Mouse (Mus musculus) frontal cortex, adult (tissue): ENCODE data around the gene Rab37.
A peak's percentile ranks its signal among the peaks of the same experiment; 100 is the strongest.

Experiments
- ATAC-seq: cut with Nextera tagmentation; 2 replicates; pipeline ENCODE4 v1.9.2; 2017; ENCODE audit warnings: mild to moderate bottlenecking, moderate library complexity, mixed read lengths; ENCODE audit not compliant: low TSS enrichment

Rab37 gene

DNA sequence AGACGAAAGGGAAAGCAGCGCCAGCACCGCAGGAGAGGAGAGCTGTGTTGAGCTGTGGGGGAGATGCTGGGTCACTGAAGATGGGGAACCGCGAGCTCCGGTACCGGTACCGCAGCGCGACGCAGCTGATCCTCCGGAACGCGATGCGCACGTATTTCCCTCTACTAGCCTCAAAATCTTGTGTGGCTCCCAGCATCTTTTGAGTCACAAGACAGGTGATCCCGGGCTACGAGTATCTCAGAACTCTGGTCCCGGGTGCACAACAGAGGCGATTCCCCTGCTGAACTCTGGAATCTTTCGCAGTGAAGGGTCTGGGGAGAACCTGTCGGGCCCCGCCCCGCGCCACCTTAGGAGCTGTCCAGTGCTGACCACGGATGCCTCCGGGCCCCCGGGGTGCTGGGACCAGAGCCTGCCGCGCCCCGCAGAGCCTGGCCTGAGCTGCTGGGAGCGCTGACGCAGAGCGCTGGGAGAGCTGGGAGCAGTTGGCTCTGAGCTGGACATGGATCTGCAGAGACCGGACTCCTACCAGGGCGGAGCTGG is at the start of gene Rab37:
Gene Rab37 (plus strand): TSS at position 70 of the 540 bp plus-strand sequence.
- ATAC-seq = peak; percentile 92

DNA sequence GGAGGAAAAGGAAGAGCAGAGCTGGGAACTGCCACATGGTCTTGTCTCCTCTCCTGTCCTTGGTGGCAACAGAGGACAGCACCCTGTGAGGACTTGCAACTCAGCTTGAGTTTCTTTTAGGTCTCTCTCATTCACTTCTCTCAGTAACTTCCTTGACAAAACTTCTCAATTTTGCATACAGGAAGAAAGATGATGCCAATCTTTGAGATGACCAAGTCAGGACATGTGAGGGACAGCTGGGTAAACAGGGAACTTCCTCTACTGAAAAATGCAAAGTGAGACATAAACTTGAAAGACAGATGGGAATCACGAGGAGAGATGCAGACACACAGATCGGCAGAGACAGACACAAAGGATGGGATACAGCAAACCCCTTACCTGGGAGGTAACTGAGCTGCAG is 43.0 kb upstream of the Rab37 start, which contains the start of gene Cd300ld3:
Gene Cd300ld3 (minus strand): TSS at position 151 of the 400 bp plus-strand sequence.
- ATAC-seq = no peak

DNA sequence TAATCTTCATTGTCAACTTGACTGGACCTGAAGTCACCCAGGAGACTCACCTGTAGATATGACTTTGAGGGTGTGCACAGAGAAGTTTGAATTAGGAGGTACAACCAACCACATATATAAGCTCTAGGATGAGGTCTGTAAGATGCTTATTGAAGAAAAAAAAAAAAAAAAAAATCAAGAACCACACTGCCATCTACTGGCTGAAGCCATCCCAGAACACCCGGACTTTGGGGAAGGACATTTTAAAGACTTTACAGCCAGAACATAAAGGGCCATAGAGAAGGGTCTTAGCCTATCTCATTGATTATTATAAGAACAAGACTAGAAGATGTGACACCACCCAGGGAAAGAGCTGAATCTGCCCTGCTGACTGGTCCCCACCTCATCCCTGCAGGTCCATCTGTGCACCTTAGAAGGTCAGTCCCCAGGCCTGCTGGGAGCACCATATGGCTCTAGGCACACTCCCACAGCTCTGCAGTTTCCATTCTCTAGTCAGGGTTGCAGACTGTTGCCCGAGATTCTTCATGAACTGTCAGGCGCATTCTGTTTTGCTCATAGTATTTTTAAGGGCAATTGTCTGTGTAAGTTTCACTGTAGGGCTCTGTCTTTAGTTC is 41.8 kb upstream of the Rab37 start:
- ATAC-seq = peak; percentile 47; the same call in 1 of the 2 replicates

DNA sequence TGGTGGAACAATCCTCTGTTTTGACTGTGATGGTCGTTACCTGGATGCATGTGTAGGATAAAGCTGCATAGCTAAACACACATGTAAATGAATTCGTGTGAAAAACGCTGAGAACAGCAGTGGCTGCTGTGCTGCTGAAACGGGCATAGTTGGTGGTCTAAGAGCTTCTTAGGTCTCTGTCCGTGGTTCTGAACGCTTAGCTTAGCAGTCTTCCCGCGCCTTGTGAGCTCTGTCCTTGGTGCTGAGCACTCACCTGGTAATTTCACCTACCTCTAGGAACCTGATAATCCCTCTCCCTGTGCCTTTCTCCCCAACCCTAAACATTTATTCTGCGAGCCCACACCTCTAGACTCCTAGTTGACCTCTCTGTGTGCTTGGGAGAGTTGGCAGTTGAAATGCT is 39.0 kb upstream of the Rab37 start:
- no peak for ATAC-seq

DNA sequence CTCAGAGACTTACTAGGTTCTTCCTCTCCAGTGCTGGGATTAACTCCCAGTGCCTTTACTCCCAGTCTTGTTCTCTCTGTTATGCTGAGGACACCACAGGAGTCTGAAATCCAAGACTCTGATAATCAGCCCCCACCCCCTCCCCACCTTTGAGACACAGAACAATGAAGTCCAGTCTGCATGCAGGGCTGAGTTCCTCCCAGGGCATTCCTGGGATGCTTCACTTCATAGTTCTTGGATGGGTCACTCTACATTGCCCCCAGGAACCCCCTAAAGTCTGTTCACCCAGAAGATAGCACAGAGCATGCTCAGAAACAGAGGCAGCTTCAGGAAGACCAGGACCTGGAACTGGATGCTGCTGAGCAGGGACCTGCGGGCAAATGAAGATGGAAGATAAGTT is 38.2 kb upstream of the Rab37 start:
- no peak for ATAC-seq

DNA sequence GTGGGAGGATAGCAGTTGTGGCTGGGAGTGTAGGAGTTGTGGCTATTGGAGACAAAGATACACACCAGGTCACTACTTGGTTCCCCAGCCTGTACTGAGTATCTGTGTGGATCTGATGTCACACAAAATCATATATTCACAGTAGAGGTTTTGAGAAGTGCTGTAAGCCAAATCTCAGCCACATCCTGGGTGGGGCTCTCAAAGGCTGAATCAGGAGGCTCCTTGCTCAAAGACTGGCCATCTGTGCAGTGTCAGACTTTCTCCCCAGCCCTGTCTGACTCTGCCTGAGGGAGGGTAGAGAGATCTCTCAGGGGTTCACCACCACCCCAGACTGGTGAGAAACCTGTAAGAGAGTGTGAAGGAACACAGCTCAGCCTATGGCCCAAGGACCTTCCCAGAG is 36.7 kb upstream of the Rab37 start:
- ATAC-seq = no peak

DNA sequence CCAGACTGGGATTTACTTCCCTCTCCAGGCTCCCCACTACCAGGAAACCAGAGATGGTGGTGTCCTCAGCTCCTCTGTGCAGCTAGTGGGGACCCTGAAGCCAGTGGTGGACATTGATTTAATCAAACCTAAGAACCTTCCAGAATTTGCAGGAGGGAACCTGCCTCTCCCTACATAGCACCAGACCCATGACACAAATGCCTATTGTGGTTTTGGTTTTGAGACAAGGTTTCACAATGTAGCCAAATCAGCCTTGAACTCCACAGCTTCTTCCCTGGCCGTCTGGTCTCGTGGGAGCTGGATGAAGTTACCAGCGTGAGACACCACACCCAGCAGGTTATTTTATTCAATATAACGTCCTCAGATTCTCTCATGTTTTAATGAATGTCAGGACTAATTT is 32.5 kb upstream of the Rab37 start:
- ATAC-seq = no peak

DNA sequence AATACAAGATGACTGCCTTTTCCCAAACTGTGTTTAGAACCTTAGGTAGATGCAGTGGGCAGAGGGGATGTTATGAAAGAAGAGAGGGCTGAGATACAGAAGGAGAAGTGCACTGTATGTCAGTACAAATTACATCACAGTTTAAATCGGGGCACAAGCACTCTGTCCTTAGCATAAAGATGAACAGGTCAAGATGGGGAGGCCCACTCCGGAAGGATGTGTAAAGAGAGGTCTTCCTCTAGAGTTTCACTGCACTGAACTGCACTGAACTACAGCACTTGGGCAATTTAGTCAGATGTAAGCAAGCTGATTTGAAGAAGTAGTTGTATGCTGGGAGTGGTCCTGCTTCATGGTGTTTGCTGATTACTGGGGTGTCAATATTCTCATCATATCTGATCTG is 31.4 kb upstream of the Rab37 start:
- ATAC-seq = no peak

DNA sequence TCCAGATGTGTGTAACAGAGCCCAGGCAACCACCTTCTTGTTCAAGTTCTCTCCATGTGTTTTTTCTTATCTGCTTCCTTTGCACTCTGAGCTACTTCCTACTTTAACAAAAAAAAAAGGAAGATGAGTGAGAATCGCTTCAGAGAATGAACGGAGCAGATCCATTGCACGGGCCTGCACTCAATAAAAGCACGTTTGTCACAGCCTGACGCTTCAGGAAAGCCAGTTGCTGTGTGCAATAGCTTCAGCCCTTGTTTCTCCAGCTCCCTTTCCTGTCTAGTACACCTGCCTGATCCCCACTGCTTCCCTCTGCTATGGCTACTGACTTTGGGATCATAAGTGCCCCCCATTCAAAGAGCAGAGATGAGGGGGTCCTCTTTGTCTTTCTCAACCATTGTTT is 29.2 kb upstream of the Rab37 start, which contains the start of gene Cd300e:
Gene Cd300e (minus strand): TSS at position 101 of the 400 bp plus-strand sequence.
- no peak for ATAC-seq

DNA sequence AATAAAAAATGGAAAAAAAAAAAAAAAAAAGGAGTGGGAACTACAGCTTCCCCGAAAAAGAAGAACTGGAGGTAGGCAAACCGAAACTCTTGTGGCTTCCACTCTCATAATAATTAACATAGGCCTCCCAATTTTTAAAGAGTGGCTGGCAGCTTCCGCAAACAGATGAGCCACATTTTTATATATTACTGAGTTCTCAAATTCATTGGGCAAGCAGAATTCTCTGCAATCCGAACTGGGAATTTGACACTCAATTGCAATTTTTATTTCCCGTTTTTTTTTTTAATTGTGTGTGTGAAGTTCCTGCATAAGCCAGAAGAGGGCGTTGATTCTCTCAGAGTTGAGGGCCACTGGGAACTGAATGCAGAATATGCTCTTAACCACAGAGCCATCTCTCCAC is 24.5 kb upstream of the Rab37 start:
- no peak for ATAC-seq

DNA sequence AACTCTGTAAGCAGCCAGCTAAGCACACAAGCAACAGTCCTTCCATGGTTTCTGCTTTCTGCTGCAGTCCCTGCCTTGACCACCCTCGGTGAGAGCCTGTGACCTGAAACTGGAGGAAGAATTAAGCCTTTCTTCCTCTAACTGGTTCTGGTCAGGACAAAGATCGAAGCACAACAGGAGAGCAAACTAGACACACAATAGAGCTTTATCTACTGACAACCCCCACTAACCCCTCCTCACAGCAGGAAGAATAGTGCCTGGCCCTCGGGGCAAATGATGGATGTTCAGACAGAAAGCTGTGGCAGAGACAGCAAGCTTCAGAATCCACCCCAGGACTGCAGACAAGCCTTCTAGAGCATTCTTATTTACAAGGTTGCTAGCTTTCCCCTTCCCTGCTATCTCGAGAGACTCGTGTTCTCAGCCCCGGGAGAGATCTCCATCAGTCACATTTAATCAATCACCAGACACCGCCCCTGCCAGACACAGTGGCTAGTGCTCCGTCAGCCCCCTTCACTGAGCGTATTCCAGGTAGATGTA is 20.1 kb upstream of the Rab37 start:
- no peak for ATAC-seq

DNA sequence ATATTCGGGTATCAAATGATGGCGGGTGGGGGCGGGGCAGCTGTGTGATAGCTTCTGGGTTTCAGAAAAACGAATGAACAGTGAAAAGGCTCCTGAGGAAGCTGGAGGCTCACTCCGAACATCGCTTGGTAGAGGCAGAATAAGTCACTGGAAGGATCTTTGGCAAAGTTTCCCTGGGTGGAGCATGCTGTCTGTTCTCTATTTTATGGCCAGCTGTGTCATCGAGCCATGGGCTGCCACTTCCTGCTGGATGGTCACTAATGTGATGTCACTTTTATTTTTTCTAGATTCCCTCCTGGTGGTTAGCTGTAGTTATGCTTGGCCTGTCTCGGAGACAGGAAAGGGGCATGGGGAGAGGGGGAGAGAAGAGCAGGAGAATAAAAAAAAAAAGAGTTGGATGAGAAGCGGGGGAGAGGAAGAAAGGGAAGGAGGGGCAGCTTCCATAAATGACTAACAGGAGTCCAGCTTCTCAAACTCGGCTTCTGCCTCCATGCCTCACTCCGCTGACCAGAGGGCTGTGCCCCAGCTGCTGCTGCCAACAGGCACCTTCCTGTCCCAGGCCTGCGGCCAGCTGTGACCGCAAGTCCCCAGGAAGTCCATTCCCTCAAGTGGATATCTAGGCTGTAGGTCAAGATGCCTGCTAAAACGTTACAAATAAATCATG is 19.5 kb upstream of the Rab37 start:
- ATAC-seq = 0 out of 2 replicates have a peak, but pooled peaks have one; percentile 26

DNA sequence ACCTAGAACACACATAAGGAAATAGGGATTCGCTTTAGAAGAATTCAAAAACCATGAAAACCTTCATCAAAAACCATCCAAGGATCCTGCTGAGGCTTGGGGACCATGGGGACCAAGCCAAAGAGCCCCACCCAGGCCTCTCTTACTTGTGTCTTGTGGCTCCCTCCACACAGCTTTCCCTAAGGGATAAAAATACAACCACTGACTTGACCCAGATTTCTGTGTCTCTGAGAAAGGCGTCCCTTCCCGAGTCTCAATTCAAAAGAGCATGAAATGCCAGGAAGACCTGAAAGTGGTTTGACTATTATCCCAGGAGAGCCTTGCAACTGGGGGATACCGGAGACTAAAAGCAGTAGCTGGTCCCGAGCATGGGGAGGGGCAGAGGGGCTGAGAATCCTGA is 18.2 kb upstream of the Rab37 start:
- peak; percentile 88 for ATAC-seq

DNA sequence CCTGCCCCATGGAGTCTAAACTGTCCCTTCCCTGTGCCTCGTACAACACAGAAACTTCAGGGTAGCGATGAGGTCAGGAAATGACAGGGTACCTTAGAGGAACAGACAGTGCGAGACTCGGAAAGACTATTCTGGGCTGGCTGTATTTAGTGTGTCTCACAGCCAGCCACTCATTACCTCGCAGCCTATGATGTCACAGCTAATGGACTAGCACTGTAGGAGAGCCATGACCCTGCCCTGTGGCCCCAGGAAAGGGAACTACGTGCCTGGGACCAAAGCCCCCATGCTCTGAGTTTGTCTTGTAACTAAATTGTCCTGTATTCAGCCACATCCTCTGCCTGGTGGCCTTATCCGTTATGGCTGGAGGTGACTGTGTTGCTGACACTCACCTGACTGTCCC is 15.8 kb upstream of the Rab37 start:
- ATAC-seq = no peak

DNA sequence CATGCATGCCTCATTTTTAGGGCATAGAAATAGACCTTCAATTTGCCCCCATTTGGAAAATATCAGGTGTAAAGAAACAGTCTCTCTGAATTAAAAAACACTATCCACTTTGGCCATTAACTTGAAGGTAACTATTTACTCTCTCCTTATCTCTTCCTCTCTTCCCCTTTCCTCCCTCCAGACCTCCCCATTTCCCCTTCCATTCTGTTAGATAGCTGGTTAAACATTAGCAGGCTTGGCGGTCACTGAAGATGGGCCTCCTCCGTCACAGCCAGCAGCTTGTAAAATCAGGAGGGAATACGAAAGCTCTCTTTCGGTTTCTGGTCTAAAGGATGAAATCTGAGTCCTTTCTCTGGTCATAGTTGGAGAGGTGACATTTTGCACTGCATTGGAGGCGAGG is 15.4 kb upstream of the Rab37 start:
- ATAC-seq = no peak

DNA sequence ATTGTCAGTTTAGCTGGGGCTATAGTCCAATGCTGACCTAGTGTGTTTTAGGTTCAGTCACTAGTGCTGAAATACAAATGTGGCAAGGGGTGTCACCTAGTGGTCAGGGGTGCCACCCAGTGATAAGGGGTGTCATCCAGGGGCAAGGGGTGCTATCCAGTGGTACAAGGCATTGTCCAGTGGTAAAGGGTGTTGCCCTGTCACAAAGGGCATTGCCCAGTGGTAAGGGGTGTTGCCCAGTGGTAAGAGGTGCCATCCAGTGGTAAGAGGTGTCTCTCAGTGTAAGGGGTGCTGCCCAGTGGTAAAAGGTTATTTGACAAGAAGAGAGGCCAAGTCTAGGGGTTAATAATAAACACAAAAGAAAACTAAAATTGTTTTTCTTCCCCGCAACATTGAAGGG is 13.8 kb upstream of the Rab37 start:
- ATAC-seq = no peak

DNA sequence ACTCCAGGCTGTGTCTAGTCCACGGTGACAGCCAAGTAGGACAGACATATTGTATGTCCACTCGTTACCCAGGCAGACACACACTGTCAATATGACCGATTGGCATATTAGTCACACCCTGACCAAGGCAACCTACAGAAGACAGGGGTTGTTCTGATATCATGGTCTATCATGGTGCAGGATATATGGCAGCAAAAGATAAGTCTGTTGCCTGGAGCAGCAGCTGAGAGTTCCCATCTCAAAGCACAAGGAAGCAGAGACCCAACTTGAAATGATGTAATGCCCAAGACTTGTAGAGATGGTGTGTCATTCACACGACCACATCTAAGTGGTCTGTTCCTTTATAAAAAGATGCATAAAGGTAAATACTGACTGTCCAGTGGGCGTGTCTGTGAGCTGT is 12.6 kb upstream of the Rab37 start:
- ATAC-seq = no peak

DNA sequence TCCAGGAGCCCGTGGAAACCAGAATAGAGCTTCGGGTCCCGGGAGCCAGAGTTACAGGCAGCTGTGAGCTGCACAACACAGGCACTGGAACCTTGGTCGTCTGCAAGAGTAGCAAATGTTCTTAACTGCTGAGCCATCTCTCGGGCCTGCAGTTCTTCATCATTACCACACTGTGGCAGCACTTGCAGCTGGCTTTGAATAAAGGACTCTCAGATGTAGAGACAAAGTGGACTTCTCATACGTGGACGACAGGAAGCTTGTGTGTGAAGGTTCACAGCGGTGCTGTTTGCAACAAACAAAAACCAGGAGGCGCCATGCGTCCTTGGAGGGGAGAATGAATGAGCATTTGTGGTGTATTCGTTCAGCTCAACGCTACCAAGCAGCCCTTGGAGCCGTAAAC is 10.3 kb upstream of the Rab37 start:
- ATAC-seq = peak; percentile 83

DNA sequence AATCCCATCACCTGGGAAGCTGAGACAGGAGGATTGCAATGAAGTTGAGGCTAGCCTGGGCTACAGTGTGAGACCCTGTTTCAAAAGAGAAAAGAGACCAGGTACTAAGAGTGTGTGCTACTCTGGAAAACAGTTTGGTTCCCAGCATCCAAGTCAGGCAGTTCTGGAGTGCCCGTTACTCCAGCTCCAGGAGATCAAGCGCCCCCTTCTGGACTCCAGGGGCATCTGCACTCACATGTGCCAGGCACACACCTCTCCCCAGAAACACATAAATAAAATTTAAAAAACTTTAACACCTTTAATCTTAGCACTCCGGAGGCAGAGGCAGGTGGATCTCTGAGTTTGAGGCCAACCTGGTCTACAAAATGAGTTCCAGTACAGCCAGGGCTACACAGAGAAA is 9.9 kb upstream of the Rab37 start:
- no peak for ATAC-seq

DNA sequence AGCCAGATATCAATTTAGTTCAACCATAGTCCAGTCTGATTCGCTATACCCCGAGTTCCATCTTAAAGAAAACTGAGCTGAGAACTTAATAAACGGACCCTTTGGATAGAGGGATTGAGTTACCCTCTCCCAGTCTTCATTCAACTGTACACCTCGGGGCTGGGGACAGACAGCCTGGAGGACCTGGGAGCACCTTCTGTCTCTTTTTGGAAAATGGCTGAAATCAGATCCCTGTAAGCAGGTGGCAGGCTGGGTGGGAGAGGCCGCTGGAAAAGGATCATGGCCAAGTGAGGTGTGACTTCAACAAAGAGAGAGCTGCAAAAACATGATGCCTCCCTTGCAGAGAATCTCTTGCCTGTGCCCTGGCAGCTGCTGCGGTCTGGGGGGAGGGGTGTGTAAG is 9.0 kb upstream of the Rab37 start:
- no peak for ATAC-seq

DNA sequence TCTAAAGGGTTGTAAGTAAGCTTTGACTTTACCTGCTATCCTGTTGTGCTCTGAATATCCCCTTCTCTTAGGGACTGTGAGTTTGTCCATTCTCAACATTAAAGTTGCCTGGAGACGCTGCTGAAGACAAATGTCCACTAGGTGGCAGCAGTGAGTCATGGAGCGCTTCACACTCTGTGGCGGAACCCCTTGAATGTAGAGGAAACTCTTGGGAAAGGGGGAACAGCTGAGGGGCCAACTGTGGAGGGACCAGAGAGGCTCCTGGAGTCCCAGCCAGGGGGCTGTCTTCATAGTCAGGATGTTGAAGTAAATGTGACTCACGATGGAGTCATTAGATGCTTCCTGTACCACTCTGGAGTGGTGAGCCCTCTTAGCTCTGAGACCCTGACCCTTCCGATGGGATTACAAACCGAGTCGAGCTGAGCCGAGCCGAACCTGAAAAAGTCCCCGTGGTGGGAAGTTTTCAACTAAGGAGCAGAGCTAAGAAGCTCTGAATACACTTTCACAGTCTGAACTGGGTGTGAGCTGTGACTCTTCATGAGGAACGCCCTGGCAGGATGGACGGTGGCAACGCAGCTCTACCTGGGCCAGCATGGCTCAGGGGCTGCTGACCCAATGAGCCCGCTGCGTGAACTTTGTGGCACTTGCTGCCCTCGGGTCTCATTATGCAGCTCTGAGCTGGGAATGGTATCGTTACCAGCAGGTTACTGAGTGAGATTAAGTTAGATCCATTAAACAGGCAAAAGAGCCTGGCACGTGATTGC is 7.7 kb upstream of the Rab37 start:
- peak; percentile 64; the same call in 1 of the 2 replicates for ATAC-seq

DNA sequence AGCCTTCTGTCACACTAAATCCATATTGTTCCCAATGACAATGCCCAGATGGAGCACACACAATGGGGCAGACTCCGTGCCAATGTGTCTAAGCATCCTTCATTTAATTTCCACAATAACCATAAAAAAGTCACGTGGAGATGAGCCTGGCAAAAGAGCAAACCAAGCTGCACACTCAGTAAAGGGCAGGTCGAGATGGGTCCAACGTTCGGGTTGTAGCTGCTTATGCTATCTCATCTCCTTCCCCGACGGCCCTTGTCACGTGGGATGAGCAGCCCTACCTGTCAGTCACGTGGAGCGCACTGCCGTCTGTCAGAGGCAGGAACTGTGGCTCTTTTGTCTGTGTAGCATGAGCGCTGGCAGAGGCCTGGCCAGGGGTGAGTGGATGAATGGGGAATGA is 6.6 kb upstream of the Rab37 start:
- no peak for ATAC-seq
